Mouse (Mus musculus) lung, adult 18-20 months (tissue): ENCODE results near the gene Cytip.

ENCODE experiments used
- DNase-seq, 2 experiments: peaks; one replicate each; pipeline ENCODE4 v3.0.0; 2022; ENCODE audit warnings: mixed read lengths in 2 of 2

Gene Cytip

DNA sequence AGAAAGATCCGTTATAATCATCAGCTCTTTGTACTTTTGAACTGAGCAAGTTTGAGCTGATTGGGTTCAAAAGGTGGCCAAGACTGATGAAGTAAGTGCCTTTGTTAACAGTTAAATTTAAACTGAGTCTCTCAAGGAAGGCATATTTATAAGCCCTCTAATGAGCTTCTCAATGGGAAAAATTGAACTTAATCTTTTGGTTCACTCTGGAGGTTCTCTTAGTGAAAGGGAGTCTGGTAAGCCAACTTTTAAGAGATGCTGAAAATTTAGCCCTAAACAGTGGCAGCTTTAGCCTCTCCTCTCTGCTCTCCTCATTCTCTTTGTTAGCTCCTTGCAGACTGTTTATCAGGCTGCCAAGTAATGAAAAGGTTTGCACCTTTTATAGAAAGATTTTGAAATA, 100.5 kb downstream of the Cytip start:
- DNase-seq: no peak

GRCm38 (mm10) chr2:58086420-58086819, 108.9 kb downstream of the Cytip start:
- no peak for DNase-seq

DNA sequence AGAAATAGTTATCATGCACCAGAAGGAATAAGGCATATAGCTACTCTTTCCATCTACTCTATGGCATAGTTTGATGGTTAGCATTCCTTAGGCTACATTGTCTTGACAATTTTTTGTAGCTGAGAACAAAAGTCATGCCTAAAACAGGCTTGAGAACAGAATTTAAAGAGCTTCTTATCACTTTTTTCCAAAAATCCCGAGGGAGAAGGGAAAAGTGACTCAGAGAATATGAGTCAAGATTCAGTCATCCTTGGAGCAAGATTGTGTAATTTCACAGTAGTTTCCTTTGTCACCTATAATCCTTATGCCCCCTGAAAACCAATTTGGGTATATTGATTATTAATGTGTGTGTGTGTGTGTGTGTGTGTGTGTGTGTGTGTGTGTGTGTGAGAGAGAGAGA, 115.5 kb downstream of the Cytip start:
- no peak for DNase-seq
